Mouse (Mus musculus): ENCODE measurements at regions not wholly inside any gene's neighbourhood (a gene's known extent, or its start where the extent isn't known, plus 50 kb on each side); places are given as distances from the start of the nearest gene placed in this dataset.

DNA sequence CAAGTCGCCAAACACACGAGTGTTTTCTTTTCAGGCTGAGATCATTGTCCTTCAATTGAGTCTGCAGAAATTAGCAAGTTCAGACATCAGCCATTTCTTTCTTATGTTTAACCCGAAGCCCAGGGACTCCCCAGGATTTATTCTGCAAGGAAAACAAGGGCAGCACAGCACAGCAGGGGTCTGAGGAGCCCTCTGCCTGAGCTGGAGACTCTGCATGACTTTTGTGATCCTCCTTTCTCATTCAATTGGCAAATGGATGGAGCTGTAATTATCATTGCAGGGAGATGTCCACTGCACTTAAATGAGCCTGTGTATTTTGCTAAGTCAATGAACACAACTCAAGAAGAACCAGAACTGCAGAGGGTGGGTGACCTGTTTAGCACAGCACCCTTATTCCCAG lies 417.6 kb upstream of the Etaa1 start:
- TF ChIP-seq CHD2 (IDR thresholded peaks at IDR 0.05; ENCODE audit: low read depth, low read length), result no peak
- TF ChIP-seq HCFC1 (IDR thresholded peaks at IDR 0.05; ENCODE audit: borderline replicate concordance, insufficient read depth, low read length), result no peak
- no peak for TF ChIP-seq ZC3H11A (IDR thresholded peaks at IDR 0.05; ENCODE audit: borderline replicate concordance, low read depth, low read length)
- no peak for TF ChIP-seq ZNF384 (IDR thresholded peaks at IDR 0.05; ENCODE audit: low read depth, low read length)
- no peak for TF ChIP-seq MAFK (IDR thresholded peaks at IDR 0.05; ENCODE audit: insufficient read depth, low read depth, low read length)

Data from ES-E14 (cell line).